Mouse (Mus musculus) heart, postnatal 0 days (tissue): ENCODE results near the gene Olfr1238. TPM values are rescaled to one million over a fixed set of nuclear protein-coding genes. Genes with fewer than 3 reads are reported as not detected.

Experiments
- ATAC-seq: fragments of 200-750 bp; cut with Nextera tagmentation; 2 replicates; pipeline ENCODE4 v1.8.0; 2017; ENCODE audit warnings: low read depth, moderate number of reproducible peaks, moderate library complexity; ENCODE audit not compliant: insufficient read depth
- DNase-seq: peaks from one replicate; pipeline ENCODE4 v3.0.0-alpha.2; 2016; ENCODE audit warnings: low spot score
- H3K27ac ChIP-seq: fragments of 300-500 bp; sonication (generic); 2 replicates; pipeline ENCODE4 v1.5.1; 2014; ENCODE audit warnings: low read depth, mild to moderate bottlenecking
- H3K27me3 ChIP-seq: fragments of 300-500 bp; sonication (generic); 2 replicates; pipeline ENCODE4 v1.6.1; 2014; ENCODE audit warnings: low read length, mixed read lengths; ENCODE audit not compliant: control insufficient read depth, insufficient read depth
- H3K36me3 ChIP-seq: fragments of 300-500 bp; sonication (generic); replicated peaks from 2 replicates; pipeline ENCODE4 v1.6.1; 2014; ENCODE audit warnings: low read length, mixed read lengths; ENCODE audit not compliant: control insufficient read depth, insufficient read depth
- H3K4me1 ChIP-seq: fragments of 300-500 bp; sonication (generic); 2 replicates; pipeline ENCODE4 v1.6.1; 2014; ENCODE audit warnings: antibody characterized with exemption; ENCODE audit not compliant: control insufficient read depth, insufficient read depth
- H3K4me2 ChIP-seq: fragments of 300-500 bp; sonication (generic); 2 replicates; pipeline ENCODE4 v1.6.1; 2014; ENCODE audit warnings: low read depth, mild to moderate bottlenecking, low read length, moderate library complexity
- H3K4me3 ChIP-seq: fragments of 300-500 bp; sonication (generic); 2 replicates; pipeline ENCODE4 v1.5.1; 2014; ENCODE audit warnings: low read depth, low read length
- H3K9ac ChIP-seq: fragments of 300-500 bp; sonication (generic); replicated peaks from 2 replicates; pipeline ENCODE4 v1.6.1; 2014; ENCODE audit warnings: low read depth, low read length, mixed read lengths
- H3K9me3 ChIP-seq: fragments of 300-500 bp; sonication (generic); replicated peaks from 2 replicates; pipeline ENCODE4 v1.6.1; 2016; ENCODE audit warnings: low read length; ENCODE audit not compliant: control insufficient read depth
- CTCF ChIP-seq: IDR thresholded peaks from 2 replicates; pipeline ENCODE4 v1.5.1; 2016; ENCODE audit warnings: antibody characterized with exemption, control low read depth, low read depth
- EP300 ChIP-seq: IDR thresholded peaks from 2 replicates; pipeline ENCODE4 v1.6.1; 2016; ENCODE audit warnings: antibody characterized with exemption, low read depth
- WGBS: fragments of 180-500 bp; shearing (Covaris S2); extraction: QIAGEN DNeasy Blood & Tissue Kit; methylation state at CpG from one replicate; pipeline ENCODE4 v1.1.7; 2014; 5-methylcytosine and 5-hydroxymethylcytosine counted together
- polyA plus RNA-seq: library from polyadenylated mRNA; unstranded; fragments of >200 nt; fragmentation: Nextera tagmentation; extraction: Ambion mirVana; gene quantifications from 2 replicates; pipeline ENCODE4 v1.2.1, GENCODE M21; 2015
- total RNA-seq: library from RNA; depleted of rRNA; stranded (reverse); fragments of >200 nt; gene quantifications from 2 replicates; pipeline ENCODE4 v1.2.3, GENCODE M21; 2014; ENCODE audit warnings: low replicate concordance; rRNA removed

Gene Olfr1238
- total RNA-seq = not detected in 2 replicates
- not detected in 2 replicates for polyA plus RNA-seq

DNA sequence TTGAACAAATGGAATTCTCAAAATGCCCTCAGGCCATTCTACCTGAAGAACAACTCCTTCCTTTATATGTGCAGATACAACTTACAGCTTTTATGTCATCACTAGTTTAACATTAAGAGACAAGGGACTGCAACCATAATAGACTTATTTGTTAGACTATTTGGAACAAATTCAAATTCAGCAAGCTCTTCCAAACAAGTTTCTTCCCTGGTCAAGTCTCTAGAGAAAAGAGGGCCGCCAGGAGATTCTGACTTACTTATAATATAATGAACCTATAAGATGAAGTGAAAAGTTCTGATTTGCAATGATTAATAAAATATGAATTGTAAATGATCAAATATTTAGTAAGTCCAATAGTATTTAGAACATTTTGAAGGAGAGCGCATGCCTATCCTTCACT, at the start of gene Olfr1238:
Olfr1238 (minus strand) TSS at position 101 of the 400 bp plus-strand sequence.
- H3K9me3 ChIP-seq = no peaks in the 10 kb centered on the region
- DNase-seq (no peak), ATAC-seq (no peak)
- H3K9ac ChIP-seq = no peak within 1 kb of the TSS
- H3K27me3 ChIP-seq = no peaks in the 10 kb centered on the region
- WGBS = 80% methylated on average over 2 of the region's 2 CpGs
- H3K36me3 ChIP-seq = no peaks in the 10 kb centered on the region
- no peaks in the 10 kb centered on the region for H3K4me1 ChIP-seq
- H3K4me3 ChIP-seq = no peak within 1 kb of the TSS
- TF ChIP-seq EP300 (no peak), CTCF (no peak)
- no peak within 1 kb of the TSS for H3K4me2 ChIP-seq
- H3K27ac ChIP-seq = no peak within 1 kb of the TSS

DNA sequence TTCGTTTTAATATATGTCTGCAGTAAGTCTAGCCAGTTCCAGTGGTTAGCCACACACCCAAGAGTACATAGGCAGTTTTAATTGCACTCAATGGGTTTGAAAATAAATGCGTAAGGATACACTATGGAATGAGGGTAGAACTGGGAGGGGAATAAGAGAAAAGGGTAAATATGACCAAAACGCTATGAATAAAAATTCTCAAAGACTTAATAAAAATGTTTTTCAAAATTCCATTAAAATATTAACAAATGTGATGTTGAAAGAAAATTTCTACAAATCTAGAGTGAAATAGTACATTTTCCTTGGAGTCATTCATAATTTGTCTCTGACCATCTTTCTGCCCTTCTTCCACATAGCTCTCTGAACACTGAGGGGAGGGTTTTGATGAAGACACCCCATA, 33.4 kb upstream of the Olfr1238 start, which contains the start of gene Olfr1240:
Olfr1240 (minus strand) TSS at position 101 of the 400 bp plus-strand sequence.
- Histone ChIP-seq H3K4me3 (no peak within 1 kb of the TSS), H3K4me2 (no peak within 1 kb of the TSS), H3K27me3 (no peaks in the 10 kb centered on the region), H3K9ac (no peak within 1 kb of the TSS), H3K36me3 (no peaks in the 10 kb centered on the region), H3K27ac (no peak within 1 kb of the TSS), H3K9me3 (no peaks in the 10 kb centered on the region), H3K4me1 (no peaks in the 10 kb centered on the region)
- ATAC-seq (no peak), DNase-seq (no peak)
- no peak for TF ChIP-seq CTCF
- no peak for TF ChIP-seq EP300
- 61% methylated on average over 3 of the region's 3 CpGs for WGBS

DNA sequence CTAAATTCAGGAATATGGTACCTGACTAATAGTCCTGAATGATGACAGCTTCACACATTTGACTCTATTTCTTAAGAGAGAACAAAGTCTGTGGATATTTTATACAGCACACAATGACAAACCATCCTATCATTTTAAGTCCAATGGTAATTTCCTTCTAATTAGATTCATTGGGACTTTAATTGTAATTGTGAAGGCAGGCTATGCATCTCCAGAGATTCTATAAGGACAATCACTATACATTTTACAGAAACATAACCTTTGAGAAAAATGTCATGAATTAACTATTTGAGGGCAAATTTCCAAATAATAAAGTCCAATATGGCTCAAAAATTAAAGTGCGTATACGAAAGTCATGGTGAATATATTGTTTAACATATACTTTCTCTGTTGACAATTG, 10.8 kb upstream of the Olfr1238 start, which contains the start of gene Olfr1239:
Olfr1239 (minus strand) TSS at position 101 of the 400 bp plus-strand sequence.
- Histone ChIP-seq H3K4me3 (no peak within 1 kb of the TSS), H3K27ac (no peak within 1 kb of the TSS), H3K27me3 (no peaks in the 10 kb centered on the region), H3K4me1 (no peaks in the 10 kb centered on the region), H3K9ac (no peak within 1 kb of the TSS), H3K9me3 (no peaks in the 10 kb centered on the region), H3K36me3 (no peaks in the 10 kb centered on the region), H3K4me2 (no peak within 1 kb of the TSS)
- TF ChIP-seq EP300 (no peak), CTCF (no peak)
- DNase-seq = no peak
- WGBS = 83% methylated on average over 2 of the region's 2 CpGs
- ATAC-seq = no peak

DNA sequence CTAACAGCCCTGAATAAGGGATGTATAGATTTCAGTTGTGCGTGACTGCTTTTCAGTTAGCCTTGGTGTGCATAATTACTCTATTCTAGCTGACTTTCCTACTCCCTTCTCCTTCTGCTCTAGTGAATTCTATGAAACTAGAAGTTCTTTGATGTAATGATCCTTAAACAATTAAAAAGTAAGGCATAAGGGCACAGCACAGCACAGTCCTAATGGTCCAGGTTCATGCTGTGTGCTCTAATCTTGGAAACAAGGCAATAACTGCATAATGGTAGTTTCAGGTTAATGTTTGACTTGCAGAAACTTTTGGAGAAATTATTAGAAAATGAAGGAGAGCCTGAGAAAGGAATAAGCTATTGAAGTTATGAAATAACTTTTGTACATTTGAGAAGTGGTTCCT, 5.1 kb upstream of the Olfr1238 start:
- WGBS = 91% methylated on average over 1 of the region's 1 CpGs
- H3K27me3 ChIP-seq = no peaks in the 10 kb centered on the region
- no peak overlapping the region for H3K27ac ChIP-seq
- H3K9ac ChIP-seq = no peak overlapping the region
- ATAC-seq (no peak), DNase-seq (no peak)
- TF ChIP-seq CTCF = no peak
- H3K36me3 ChIP-seq = no peaks in the 10 kb centered on the region
- H3K4me3 ChIP-seq = no peak overlapping the region
- H3K9me3 ChIP-seq = no peaks in the 10 kb centered on the region
- no peak overlapping the region for H3K4me2 ChIP-seq
- H3K4me1 ChIP-seq = no peaks in the 10 kb centered on the region

DNA sequence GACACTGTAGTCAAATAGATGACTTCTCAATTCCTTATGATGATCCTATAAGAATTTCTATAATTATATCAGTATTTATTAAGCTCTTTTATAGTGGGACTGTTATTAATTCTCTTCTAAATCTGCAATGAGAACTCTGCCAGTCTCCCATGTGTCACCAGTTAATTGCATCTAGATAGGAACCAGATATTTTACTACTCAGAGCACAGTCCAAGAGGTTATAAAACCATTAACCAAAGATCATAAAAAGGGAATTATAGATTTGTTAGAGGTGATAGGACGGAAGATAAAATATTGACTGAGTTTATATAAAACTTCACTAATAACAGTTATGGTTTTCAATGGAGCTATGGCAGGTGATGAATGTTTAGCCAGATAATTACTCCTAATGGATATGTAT, 8.6 kb downstream of the Olfr1238 start:
- H3K4me2 ChIP-seq = no peak overlapping the region
- 64% methylated on average over 1 of the region's 1 CpGs for WGBS
- H3K4me1 ChIP-seq = no peaks in the 10 kb centered on the region
- H3K36me3 ChIP-seq = no peaks in the 10 kb centered on the region
- DNase-seq = no peak
- TF ChIP-seq EP300 (no peak), CTCF (no peak)
- H3K27ac ChIP-seq = no peak overlapping the region
- no peak for ATAC-seq
- H3K9me3 ChIP-seq = no peaks in the 10 kb centered on the region
- no peak overlapping the region for H3K9ac ChIP-seq
- no peaks in the 10 kb centered on the region for H3K27me3 ChIP-seq
- H3K4me3 ChIP-seq = no peak overlapping the region

DNA sequence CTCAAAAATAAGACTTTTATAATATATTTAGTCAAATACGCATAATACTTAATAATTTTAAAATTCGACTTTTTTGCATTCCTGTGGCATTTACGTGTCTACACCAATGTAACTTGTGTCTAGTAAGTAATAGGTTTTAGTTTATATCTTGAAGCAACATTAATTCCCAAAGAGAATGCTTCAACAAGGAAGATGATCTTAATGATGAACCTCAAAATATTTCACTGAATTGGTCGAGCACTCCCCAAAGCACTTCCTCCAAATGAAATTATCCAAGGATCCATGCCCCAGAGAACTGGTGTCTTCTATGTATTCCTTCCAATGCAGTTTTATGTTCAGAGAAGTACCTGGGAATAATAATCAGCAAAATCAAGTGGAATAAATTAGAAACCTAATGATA, 44.7 kb downstream of the Olfr1238 start, which contains the start of gene Olfr1234:
Olfr1234 (minus strand) TSS at position 101 of the 400 bp plus-strand sequence.
- H3K4me1 ChIP-seq = no peaks in the 10 kb centered on the region
- WGBS = 69% methylated on average over 4 of the region's 4 CpGs
- H3K36me3 ChIP-seq = no peaks in the 10 kb centered on the region
- no peak within 1 kb of the TSS for H3K27ac ChIP-seq
- H3K9me3 ChIP-seq = no peaks in the 10 kb centered on the region
- no peaks in the 10 kb centered on the region for H3K27me3 ChIP-seq
- H3K4me2 ChIP-seq = no peak within 1 kb of the TSS
- H3K9ac ChIP-seq = no peak within 1 kb of the TSS
- ATAC-seq = no peak
- H3K4me3 ChIP-seq = no peak within 1 kb of the TSS
- DNase-seq = no peak
- TF ChIP-seq CTCF (no peak), EP300 (no peak)

Other genes starting within 250 kb of the Olfr1238 start
- not detected in 2 replicates for gene Olfr1224-ps1, start 245.6 kb downstream of the Olfr1238 start, total RNA-seq
- gene Olfr1224-ps1, start 245.6 kb downstream of the Olfr1238 start, polyA plus RNA-seq = not detected in 2 replicates
- gene Olfr1225, start 235.0 kb downstream of the Olfr1238 start, total RNA-seq = not detected in 2 replicates
- not detected in 2 replicates for gene Olfr1225, start 235.0 kb downstream of the Olfr1238 start, polyA plus RNA-seq
- gene Olfr1226, start 209.6 kb downstream of the Olfr1238 start, total RNA-seq = not detected in 2 replicates
- gene Olfr1226, start 209.6 kb downstream of the Olfr1238 start, polyA plus RNA-seq = not detected in 2 replicates
- gene Olfr1228, start 155.6 kb downstream of the Olfr1238 start, total RNA-seq = not detected in 2 replicates
- not detected in 2 replicates for gene Olfr1228, start 155.6 kb downstream of the Olfr1238 start, polyA plus RNA-seq
- gene Olfr1229, start 121.7 kb downstream of the Olfr1238 start, total RNA-seq = not detected in 2 replicates
- gene Olfr1229, start 121.7 kb downstream of the Olfr1238 start, polyA plus RNA-seq = not detected in 2 replicates
- not detected in 2 replicates for gene Olfr1230, start 112.4 kb downstream of the Olfr1238 start, total RNA-seq
- not detected in 2 replicates for gene Olfr1230, start 112.4 kb downstream of the Olfr1238 start, polyA plus RNA-seq
- gene Olfr1231, start 102.6 kb downstream of the Olfr1238 start, total RNA-seq = not detected in 2 replicates
- not detected in 2 replicates for gene Olfr1231, start 102.6 kb downstream of the Olfr1238 start, polyA plus RNA-seq
- not detected in 2 replicates for gene Olfr1232, start 80.0 kb downstream of the Olfr1238 start, total RNA-seq
- gene Olfr1232, start 80.0 kb downstream of the Olfr1238 start, polyA plus RNA-seq = not detected in 2 replicates
- gene Olfr1233, start 67.3 kb downstream of the Olfr1238 start, total RNA-seq = not detected in 2 replicates
- not detected in 2 replicates for gene Olfr1233, start 67.3 kb downstream of the Olfr1238 start, polyA plus RNA-seq
- not detected in 2 replicates for gene Olfr1234, start 44.8 kb downstream of the Olfr1238 start, total RNA-seq
- not detected in 2 replicates for gene Olfr1234, start 44.8 kb downstream of the Olfr1238 start, polyA plus RNA-seq
- gene Olfr1239, start 10.7 kb upstream of the Olfr1238 start, total RNA-seq = not detected in 2 replicates
- gene Olfr1239, start 10.7 kb upstream of the Olfr1238 start, polyA plus RNA-seq = not detected in 2 replicates
- not detected in 2 replicates for gene Olfr1240, start 33.3 kb upstream of the Olfr1238 start, total RNA-seq
- gene Olfr1240, start 33.3 kb upstream of the Olfr1238 start, polyA plus RNA-seq = not detected in 2 replicates
- not detected in 2 replicates for gene Olfr1241, start 77.5 kb upstream of the Olfr1238 start, total RNA-seq
- gene Olfr1241, start 77.5 kb upstream of the Olfr1238 start, polyA plus RNA-seq = not detected in 2 replicates
- not detected in 2 replicates for gene Olfr1242, start 88.7 kb upstream of the Olfr1238 start, total RNA-seq
- gene Olfr1242, start 88.7 kb upstream of the Olfr1238 start, polyA plus RNA-seq = not detected in 2 replicates
- not detected in 2 replicates for gene Olfr1243, start 121.8 kb upstream of the Olfr1238 start, total RNA-seq
- gene Olfr1243, start 121.8 kb upstream of the Olfr1238 start, polyA plus RNA-seq = not detected in 2 replicates
- gene Olfr1245, start 168.8 kb upstream of the Olfr1238 start, total RNA-seq = not detected in 2 replicates
- not detected in 2 replicates for gene Olfr1245, start 168.8 kb upstream of the Olfr1238 start, polyA plus RNA-seq
- gene Olfr1246, start 183.5 kb upstream of the Olfr1238 start, total RNA-seq = not detected in 2 replicates
- not detected in 2 replicates for gene Olfr1246, start 183.5 kb upstream of the Olfr1238 start, polyA plus RNA-seq
- not detected in 2 replicates for gene Olfr1247, start 204.5 kb upstream of the Olfr1238 start, total RNA-seq
- gene Olfr1247, start 204.5 kb upstream of the Olfr1238 start, polyA plus RNA-seq = not detected in 2 replicates
- gene Olfr1248, start 208.6 kb upstream of the Olfr1238 start, total RNA-seq = not detected in 2 replicates
- gene Olfr1248, start 208.6 kb upstream of the Olfr1238 start, polyA plus RNA-seq = not detected in 2 replicates
- gene Olfr1249, start 225.3 kb upstream of the Olfr1238 start, total RNA-seq = not detected in 2 replicates
- not detected in 2 replicates for gene Olfr1249, start 225.3 kb upstream of the Olfr1238 start, polyA plus RNA-seq